Mouse (Mus musculus) liver, embryonic 11.5 days (tissue): Measurements from ENCODE around the gene Cd59b. TPM values are rescaled to one million over a fixed set of nuclear protein-coding genes. Genes with fewer than 3 reads are reported as not detected.

Source experiments
- ATAC-seq: fragments of 200-750 bp; cut with Nextera tagmentation; replicated peaks from 2 replicates; pipeline ENCODE4 v1.8.0; 2017; ENCODE audit warnings: moderate number of reproducible peaks, mild to moderate bottlenecking, moderate TSS enrichment, moderate library complexity; ENCODE audit not compliant: low FRiP score
- DNase-seq: peaks from one replicate; pipeline ENCODE4 v3.0.0-alpha.2; 2017; ENCODE audit warnings: low spot score
- H3K27ac ChIP-seq: fragments of 300-500 bp; sonication (generic); 2 replicates; pipeline ENCODE4 v1.5.1; 2014; ENCODE audit warnings: mild to moderate bottlenecking, low read depth, low read length, control low read depth
- H3K27me3 ChIP-seq: fragments of 300-500 bp; sonication (generic); replicated peaks from 2 replicates; pipeline ENCODE4 v1.6.1; 2014; ENCODE audit warnings: low read length, mixed read lengths; ENCODE audit not compliant: control insufficient read depth, insufficient read depth
- H3K36me3 ChIP-seq: fragments of 300-500 bp; sonication (generic); 2 replicates; pipeline ENCODE4 v1.6.1; 2014; ENCODE audit warnings: mild to moderate bottlenecking, low read length, moderate library complexity, mixed read lengths; ENCODE audit not compliant: control insufficient read depth, insufficient read depth
- H3K4me1 ChIP-seq: fragments of 300-500 bp; sonication (generic); replicated peaks from 2 replicates; pipeline ENCODE4 v1.6.1; 2014; ENCODE audit warnings: low read length, mixed read lengths; ENCODE audit not compliant: control insufficient read depth, insufficient read depth
- H3K4me2 ChIP-seq: fragments of 300-500 bp; sonication (generic); 2 replicates; pipeline ENCODE4 v1.6.1; 2014; ENCODE audit warnings: mild to moderate bottlenecking, control low read depth, moderate library complexity
- H3K4me3 ChIP-seq: fragments of 300-500 bp; sonication (generic); 2 replicates; pipeline ENCODE4 v1.5.1; 2014; ENCODE audit warnings: low read depth, low read length, control low read depth
- H3K9ac ChIP-seq: fragments of 300-500 bp; sonication (generic); 2 replicates; pipeline ENCODE4 v1.6.1; 2014; ENCODE audit warnings: low read depth, low read length, control low read depth
- H3K9me3 ChIP-seq: fragments of 300-500 bp; sonication (generic); 2 replicates; pipeline ENCODE4 v1.6.1; 2016; ENCODE audit warnings: low read length, inconsistent platforms, mixed read lengths; ENCODE audit not compliant: control insufficient read depth
- WGBS: fragments of 180-500 bp; shearing (Covaris S2); extraction: QIAGEN DNeasy Blood & Tissue Kit; methylation state at CpG from one replicate; pipeline ENCODE4 v1.1.7; 2014; 5-methylcytosine and 5-hydroxymethylcytosine counted together
- polyA plus RNA-seq: library from polyadenylated mRNA; unstranded; fragments of >200 nt; fragmentation: Nextera tagmentation; extraction: Ambion mirVana; gene quantifications from 2 replicates; pipeline ENCODE4 v1.2.1, GENCODE M21; 2014

Gene Cd59b
- polyA plus RNA-seq, 1 experiment from 2014 or later = 10.6 TPM

- no peak overlapping the region for H3K4me3 ChIP-seq
- H3K36me3 ChIP-seq = no peaks in the 10 kb centered on the region
- peaks cover 7% of the 10 kb centered on the region; the same call in 1 of the 2 replicates for H3K27me3 ChIP-seq
- no peak for DNase-seq
- ATAC-seq = no peak
- no peaks in the 10 kb centered on the region for H3K9me3 ChIP-seq
- H3K4me2 ChIP-seq = no peak overlapping the region
- H3K9ac ChIP-seq = no peak overlapping the region
- WGBS = 81% methylated on average over 13 of the region's 13 CpGs
- H3K4me1 ChIP-seq = peaks cover 24% of the 10 kb centered on the region
- H3K27ac ChIP-seq = no peak overlapping the region
Measured at GRCm38 (mm10) chr2:104128803-104129531, 59.3 kb downstream of the Cd59b start.

- peak overlapping the region; percentile 47 for H3K4me2 ChIP-seq
- H3K9ac ChIP-seq = peak overlapping the region; percentile 21; the same call in 1 of the 2 replicates
- peaks cover 7% of the 10 kb centered on the region; the same call in 1 of the 2 replicates for H3K27me3 ChIP-seq
- peaks cover 17% of the 10 kb centered on the region for H3K4me1 ChIP-seq
- WGBS = 53% methylated on average over 6 of the region's 6 CpGs
- H3K36me3 ChIP-seq = no peaks in the 10 kb centered on the region
- H3K9me3 ChIP-seq = no peaks in the 10 kb centered on the region
- DNase-seq (no peak), ATAC-seq (peak; percentile 93)
- H3K27ac ChIP-seq = no peak overlapping the region
- H3K4me3 ChIP-seq = no peak overlapping the region
Measured at GRCm38 (mm10) chr2:104130165-104130564, 60.5 kb downstream of the Cd59b start.

GRCm38 (mm10) chr2:104130969-104131368, 61.3 kb downstream of the Cd59b start:
- 57% methylated on average over 3 of the region's 3 CpGs for WGBS
- Histone ChIP-seq H3K27me3 (peaks cover 7% of the 10 kb centered on the region; the same call in 1 of the 2 replicates), H3K4me2 (no peak overlapping the region), H3K9ac (no peak overlapping the region), H3K9me3 (no peaks in the 10 kb centered on the region), H3K36me3 (no peaks in the 10 kb centered on the region), H3K4me3 (no peak overlapping the region), H3K4me1 (peaks cover 17% of the 10 kb centered on the region), H3K27ac (no peak overlapping the region)
- no peak for ATAC-seq
- no peak for DNase-seq

GRCm38 (mm10) chr2:104132266-104132859, 62.7 kb downstream of the Cd59b start:
- 0 out of 2 replicates have a peak, but pooled peaks cover 3% of the 10 kb centered on the region for H3K27me3 ChIP-seq
- DNase-seq (no peak), ATAC-seq (no peak)
- H3K4me3 ChIP-seq = no peak overlapping the region
- H3K4me1 ChIP-seq = peaks cover 17% of the 10 kb centered on the region
- WGBS = 63% methylated on average over 7 of the region's 7 CpGs
- no peaks in the 10 kb centered on the region for H3K36me3 ChIP-seq
- H3K9me3 ChIP-seq = no peaks in the 10 kb centered on the region
- H3K9ac ChIP-seq = no peak overlapping the region
- no peak overlapping the region for H3K4me2 ChIP-seq
- H3K27ac ChIP-seq = no peak overlapping the region

- Histone ChIP-seq H3K9me3 (no peaks in the 10 kb centered on the region), H3K27me3 (no peaks in the 10 kb centered on the region), H3K4me3 (no peak overlapping the region), H3K4me2 (no peak overlapping the region), H3K9ac (no peak overlapping the region), H3K27ac (no peak overlapping the region), H3K4me1 (peaks cover 17% of the 10 kb centered on the region), H3K36me3 (no peaks in the 10 kb centered on the region)
- ATAC-seq (no peak), DNase-seq (no peak)
- 31% methylated on average over 12 of the region's 12 CpGs for WGBS
Measured at GRCm38 (mm10) chr2:104133042-104133810, 63.6 kb downstream of the Cd59b start.

GRCm38 (mm10) chr2:104134150-104135056, 64.8 kb downstream of the Cd59b start:
- no peak overlapping the region for H3K9ac ChIP-seq
- peaks cover 16% of the 10 kb centered on the region for H3K4me1 ChIP-seq
- H3K27me3 ChIP-seq = no peaks in the 10 kb centered on the region
- H3K4me3 ChIP-seq = no peak overlapping the region
- no peak overlapping the region for H3K4me2 ChIP-seq
- 43% methylated on average over 8 of the region's 8 CpGs for WGBS
- no peak for ATAC-seq
- DNase-seq = peak; percentile 61
- H3K9me3 ChIP-seq = no peaks in the 10 kb centered on the region
- no peak overlapping the region for H3K27ac ChIP-seq
- no peaks in the 10 kb centered on the region for H3K36me3 ChIP-seq

- DNase-seq = no peak
- Histone ChIP-seq H3K4me1 (0 out of 2 replicates have a peak, but pooled peaks cover 2% of the 10 kb centered on the region), H3K27ac (no peak overlapping the region), H3K4me3 (no peak overlapping the region), H3K4me2 (no peak overlapping the region), H3K9me3 (no peaks in the 10 kb centered on the region), H3K27me3 (no peaks in the 10 kb centered on the region), H3K9ac (no peak overlapping the region), H3K36me3 (no peaks in the 10 kb centered on the region)
- WGBS = 62% methylated on average over 2 of the region's 2 CpGs
- no peak for ATAC-seq
Measured at GRCm38 (mm10) chr2:104135920-104136319, 66.3 kb downstream of the Cd59b start.
